Mouse (Mus musculus): Measurements from ENCODE around the gene Prrg2. TPM values are rescaled to one million over a fixed set of nuclear protein-coding genes. Genes with fewer than 3 reads are reported as not detected.

The Prrg2 gene
- total RNA-seq, 2 experiments from 2014 or later, result 3.5 to 4.7 TPM

GRCm38 (mm10) chr7:45091001-45091990 lies 28.8 kb upstream of the Prrg2 start:
- ATAC-seq (replicated peaks; ENCODE audit: low FRiP score, low TSS enrichment, poor library complexity, severe bottlenecking), result no peak

GRCm38 (mm10) chr7:45090251-45090977 lies 27.9 kb upstream of the Prrg2 start:
- ATAC-seq (replicated peaks; ENCODE audit: low FRiP score, low TSS enrichment, poor library complexity, severe bottlenecking), result peak; percentile 43

GRCm38 (mm10) chr7:45088597-45088996 lies 26.1 kb upstream of the Prrg2 start:
- ATAC-seq (replicated peaks; ENCODE audit: low FRiP score, low TSS enrichment, poor library complexity, severe bottlenecking), result no peak

GRCm38 (mm10) chr7:45086084-45086483 lies 23.6 kb upstream of the Prrg2 start:
- ATAC-seq (replicated peaks; ENCODE audit: low FRiP score, low TSS enrichment, poor library complexity, severe bottlenecking), result no peak

- ATAC-seq (replicated peaks; ENCODE audit: low FRiP score, low TSS enrichment, poor library complexity, severe bottlenecking), result no peak
Observed at GRCm38 (mm10) chr7:45083300-45083890, 20.9 kb upstream of the Prrg2 start.

- ATAC-seq (replicated peaks; ENCODE audit: low FRiP score, low TSS enrichment, poor library complexity, severe bottlenecking), result peak; percentile 46
Observed at GRCm38 (mm10) chr7:45082401-45083299, 20.2 kb upstream of the Prrg2 start.

- ATAC-seq (replicated peaks; ENCODE audit: low FRiP score, low TSS enrichment, poor library complexity, severe bottlenecking), result no peak
Observed at GRCm38 (mm10) chr7:45081016-45081415, 18.5 kb upstream of the Prrg2 start.

- ATAC-seq (replicated peaks; ENCODE audit: low FRiP score, low TSS enrichment, poor library complexity, severe bottlenecking), result peak; percentile 35; the same call in 1 of the 2 replicates
Observed at GRCm38 (mm10) chr7:45079856-45080255, 17.4 kb upstream of the Prrg2 start.

- ATAC-seq (replicated peaks; ENCODE audit: low FRiP score, low TSS enrichment, poor library complexity, severe bottlenecking), result peak; percentile 29; the same call in 1 of the 2 replicates
Observed at GRCm38 (mm10) chr7:45078513-45078912, 16.0 kb upstream of the Prrg2 start.

GRCm38 (mm10) chr7:45077829-45078228 lies 15.4 kb upstream of the Prrg2 start:
- ATAC-seq (replicated peaks; ENCODE audit: low FRiP score, low TSS enrichment, poor library complexity, severe bottlenecking), result no peak

- ATAC-seq (replicated peaks; ENCODE audit: low FRiP score, low TSS enrichment, poor library complexity, severe bottlenecking), result no peak
Observed at GRCm38 (mm10) chr7:45077322-45077721, 14.8 kb upstream of the Prrg2 start.

- ATAC-seq (replicated peaks; ENCODE audit: low FRiP score, low TSS enrichment, poor library complexity, severe bottlenecking), result no peak
Observed at GRCm38 (mm10) chr7:45076501-45076900, 14.0 kb upstream of the Prrg2 start.

- no peak for ATAC-seq (replicated peaks; ENCODE audit: low FRiP score, low TSS enrichment, poor library complexity, severe bottlenecking)
Observed at GRCm38 (mm10) chr7:45075405-45075804, 12.9 kb upstream of the Prrg2 start.

- ATAC-seq (replicated peaks; ENCODE audit: low FRiP score, low TSS enrichment, poor library complexity, severe bottlenecking), result no peak
Observed at GRCm38 (mm10) chr7:45073949-45074348, 11.5 kb upstream of the Prrg2 start.

GRCm38 (mm10) chr7:45073171-45073707 lies 10.8 kb upstream of the Prrg2 start:
- ATAC-seq (replicated peaks; ENCODE audit: low FRiP score, low TSS enrichment, poor library complexity, severe bottlenecking), result no peak

GRCm38 (mm10) chr7:45072230-45072629 lies 9.8 kb upstream of the Prrg2 start:
- ATAC-seq (replicated peaks; ENCODE audit: low FRiP score, low TSS enrichment, poor library complexity, severe bottlenecking), result no peak

GRCm38 (mm10) chr7:45069671-45070070 lies 7.2 kb upstream of the Prrg2 start:
- no peak for ATAC-seq (replicated peaks; ENCODE audit: low FRiP score, low TSS enrichment, poor library complexity, severe bottlenecking)

- peak; percentile 63 for ATAC-seq (replicated peaks; ENCODE audit: low FRiP score, low TSS enrichment, poor library complexity, severe bottlenecking)
Observed at GRCm38 (mm10) chr7:45068000-45068318, 5.5 kb upstream of the Prrg2 start.
